Mouse (Mus musculus): ENCODE measurements at regions not wholly inside any gene's neighbourhood (a gene's known extent, or its start where the extent isn't known, plus 50 kb on each side); places are given as distances from the start of the nearest gene placed in this dataset.

GRCm38 (mm10) chr15:24992665-24993324 is 420.8 kb downstream of the Basp1 start:
- peak; percentile 25 to 33 for DNase-seq (ENCODE audit: low spot score in 2 of 2)

DNA sequence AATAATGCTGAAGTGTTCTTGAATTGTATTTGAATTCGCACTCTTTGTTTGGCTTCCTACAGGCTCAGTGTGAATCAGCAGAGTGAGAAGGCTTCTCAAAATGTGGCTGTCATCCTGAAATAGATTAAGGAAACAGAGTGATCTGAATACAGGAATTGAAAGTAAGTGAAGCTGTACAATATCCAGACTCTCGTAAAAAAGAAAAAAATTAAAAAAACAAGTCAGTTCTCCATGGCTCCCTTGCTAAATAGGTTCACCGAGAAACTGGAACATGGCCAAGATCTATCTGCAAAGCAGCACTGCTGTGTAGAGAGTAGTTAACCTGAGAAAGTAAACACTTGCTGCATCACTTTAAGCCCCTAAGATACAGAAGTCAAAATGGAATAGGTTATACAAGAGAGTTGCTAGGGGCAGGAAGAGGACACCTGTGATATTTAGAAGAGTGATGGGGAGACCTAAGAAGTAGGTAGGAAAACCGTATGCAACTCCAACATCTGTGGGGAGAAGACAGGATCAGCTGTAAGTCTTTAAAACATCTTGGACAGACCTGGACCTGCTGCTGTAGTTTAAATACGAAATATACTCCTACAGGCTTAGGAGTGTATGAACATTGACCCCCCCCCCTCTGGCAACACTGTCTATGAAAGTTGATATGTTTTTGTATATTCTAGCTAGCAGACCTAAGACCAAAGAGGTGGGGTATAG is 423.3 kb downstream of the Basp1 start:
- DNase-seq (ENCODE audit: low spot score in 2 of 2) = peak in 1 of 2 experiments; percentile 22

- no peak for DNase-seq (ENCODE audit: low spot score in 2 of 2)
Observed at GRCm38 (mm10) chr15:24980841-24981240, 432.7 kb downstream of the Basp1 start.

DNA sequence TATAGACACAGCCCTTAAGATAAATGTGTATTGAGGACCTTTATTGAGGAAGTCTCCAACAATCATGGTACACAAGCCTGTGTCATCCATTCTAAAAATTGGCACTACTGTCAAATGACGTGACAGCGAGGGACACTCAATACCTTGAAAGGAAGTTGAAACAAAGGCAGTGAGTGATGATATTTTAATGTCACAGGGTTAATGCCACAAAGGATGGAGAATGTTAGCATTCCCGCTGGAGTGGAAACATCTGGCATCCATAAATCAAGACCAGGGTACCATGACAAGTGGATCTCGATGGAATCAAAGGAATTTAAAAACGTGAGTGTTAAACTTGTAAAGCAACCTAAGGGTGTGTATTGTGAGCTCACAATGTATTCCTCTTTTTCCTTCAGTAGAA is 441.5 kb downstream of the Basp1 start:
- DNase-seq (ENCODE audit: low spot score in 2 of 2) = no peak

DNA sequence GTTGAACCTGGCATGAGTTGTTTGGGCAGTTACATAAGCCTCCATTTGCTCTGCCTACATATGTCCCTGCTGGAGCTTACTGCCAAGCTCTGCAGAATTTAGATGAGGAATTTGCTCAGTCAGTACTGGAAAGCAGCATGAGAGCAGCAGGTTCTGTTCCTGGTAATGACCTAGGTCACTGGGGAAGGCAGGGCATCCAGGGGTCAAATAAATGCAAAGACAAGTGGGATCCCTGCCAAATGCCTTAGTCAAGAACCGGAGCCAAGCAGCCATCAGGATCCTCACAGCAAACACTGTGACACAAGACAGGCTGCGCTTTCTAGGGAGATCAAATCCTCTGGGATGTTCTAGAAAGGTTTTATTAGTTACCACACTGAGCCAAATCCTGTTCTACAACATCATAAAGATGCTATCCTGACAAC is 444.2 kb downstream of the Basp1 start:
- peak in 1 of 2 experiments; percentile 16 for DNase-seq (ENCODE audit: low spot score in 2 of 2)

- DNase-seq (ENCODE audit: low spot score in 2 of 2) = no peak
Observed at GRCm38 (mm10) chr15:24968636-24969317, 444.8 kb downstream of the Basp1 start.

DNA sequence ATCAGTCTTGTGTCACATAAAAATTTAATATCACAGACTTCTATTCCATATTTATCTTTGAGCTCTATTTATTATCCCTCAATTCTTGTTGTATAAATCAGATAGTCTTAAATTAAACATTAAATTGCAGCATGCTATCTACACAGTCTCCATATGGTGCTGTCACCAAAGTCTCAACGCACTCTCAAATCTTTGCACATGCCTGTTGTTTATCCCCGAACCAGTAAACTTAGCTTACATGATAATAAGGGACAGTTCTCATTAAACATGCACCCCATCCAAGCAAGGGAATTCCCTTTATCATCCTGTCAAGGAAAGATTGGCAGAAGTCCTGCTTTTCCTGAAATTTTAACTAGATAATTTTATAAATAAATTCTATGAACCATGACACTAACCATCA is 483.8 kb downstream of the Basp1 start:
- DNase-seq (ENCODE audit: low spot score in 2 of 2) = no peak

GRCm38 (mm10) chr15:24911866-24912265 is 501.7 kb downstream of the Basp1 start:
- no peak for DNase-seq (ENCODE audit: low spot score in 2 of 2)

DNA sequence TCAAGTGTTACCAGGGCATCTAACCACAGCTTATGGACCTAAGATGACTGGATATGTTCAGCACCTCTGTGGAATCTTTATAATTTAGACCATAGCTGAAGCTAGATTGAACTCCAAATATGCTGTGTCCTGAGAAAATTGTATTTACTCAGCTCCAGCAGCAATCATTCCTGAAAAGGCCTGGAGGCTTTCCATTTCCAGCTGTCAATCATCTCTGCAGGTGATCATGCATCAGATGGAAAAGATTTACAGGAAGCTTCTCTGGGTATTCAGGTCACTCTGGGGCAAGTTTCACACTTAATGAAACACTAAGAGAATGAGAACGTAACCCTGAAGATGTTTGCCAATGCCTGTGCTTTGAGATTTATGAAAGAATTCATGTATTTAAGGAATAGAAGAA is 502.1 kb downstream of the Basp1 start:
- no peak for DNase-seq (ENCODE audit: low spot score in 2 of 2)

DNA sequence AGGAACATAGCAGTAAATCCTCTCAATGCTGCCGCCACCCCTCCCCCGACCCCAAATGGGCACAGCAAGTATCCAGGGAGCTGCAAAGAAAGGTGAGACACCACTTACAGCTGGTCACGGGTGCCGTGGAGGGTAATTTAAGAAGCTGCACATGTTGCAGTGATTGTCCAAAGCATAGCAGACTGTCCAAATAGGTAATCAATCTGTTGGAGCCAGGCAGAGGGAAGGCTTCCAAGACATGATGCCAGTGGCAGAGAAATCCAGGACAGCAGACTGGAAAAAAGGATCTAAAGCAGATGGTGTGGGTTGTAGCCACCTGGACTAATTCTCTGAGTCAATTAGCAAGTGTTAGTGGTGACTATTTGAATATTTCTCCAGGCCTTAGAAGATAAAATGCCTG is 506.6 kb downstream of the Basp1 start:
- peak; percentile 45 to 78 for DNase-seq (ENCODE audit: low spot score in 2 of 2)

DNA sequence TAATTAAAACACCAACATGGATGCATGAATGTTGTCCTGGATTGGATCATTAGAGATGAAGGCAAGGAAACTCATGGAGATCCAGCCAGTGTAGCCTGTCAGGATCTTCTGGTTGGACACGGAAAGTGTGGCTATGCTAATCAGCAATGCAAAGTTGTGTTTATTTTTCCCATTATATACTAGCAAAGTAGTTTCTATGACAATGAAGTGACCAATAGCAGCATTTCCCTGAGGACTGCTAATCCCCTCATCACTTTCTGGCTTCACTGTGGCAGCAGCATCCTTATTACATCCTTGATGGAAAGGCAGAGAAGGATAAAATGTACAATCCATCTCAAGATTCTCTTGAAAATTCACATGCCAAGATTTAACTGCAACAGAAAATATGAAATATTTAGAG is 534.7 kb downstream of the Basp1 start:
- no peak for DNase-seq (ENCODE audit: low spot score in 2 of 2)

- DNase-seq (ENCODE audit: low spot score in 2 of 2) = peak in 1 of 2 experiments; percentile 46
Observed at GRCm38 (mm10) chr15:24877711-24878598, 535.6 kb downstream of the Basp1 start.

DNA sequence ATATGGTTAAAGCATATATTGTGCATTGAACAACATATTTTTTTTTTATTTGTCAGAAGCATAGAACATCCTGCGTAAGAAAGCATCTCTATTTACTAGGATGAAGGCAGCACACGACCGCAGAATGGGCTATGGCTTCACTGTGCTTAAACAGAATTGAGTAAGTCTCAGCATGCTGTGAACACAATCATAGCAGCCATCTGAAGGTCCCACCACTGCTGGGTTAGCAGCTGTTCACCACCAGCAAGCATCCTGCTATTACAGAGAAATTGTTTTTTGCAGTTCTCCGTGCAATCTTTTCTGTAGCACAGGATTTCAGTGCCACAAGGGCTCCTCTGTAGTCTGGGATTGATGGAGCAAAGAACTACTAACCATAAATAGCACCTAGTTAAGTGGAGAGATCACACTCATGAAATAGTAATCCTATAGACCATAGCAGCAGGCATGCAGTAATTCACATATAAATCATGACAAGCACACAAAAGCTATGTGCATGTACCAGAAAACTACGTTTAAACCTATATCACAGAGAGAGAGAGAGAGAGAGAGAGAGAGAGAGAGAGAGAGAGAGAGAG is 537.3 kb downstream of the Basp1 start:
- peak; percentile 10 to 21 for DNase-seq (ENCODE audit: low spot score in 2 of 2)

GRCm38 (mm10) chr15:24840271-24840670 is 573.3 kb downstream of the Basp1 start:
- DNase-seq (ENCODE audit: low spot score in 2 of 2) = no peak

GRCm38 (mm10) chr15:24838390-24838789 is 575.2 kb downstream of the Basp1 start:
- DNase-seq (ENCODE audit: low spot score in 2 of 2) = no peak

GRCm38 (mm10) chr15:24827881-24828280 is 585.7 kb downstream of the Basp1 start:
- DNase-seq (ENCODE audit: low spot score in 2 of 2) = no peak

- no peak for DNase-seq (ENCODE audit: low spot score in 2 of 2)
Observed at GRCm38 (mm10) chr15:24827259-24827658, 586.3 kb downstream of the Basp1 start.

GRCm38 (mm10) chr15:24796836-24797235 is 616.7 kb downstream of the Basp1 start:
- DNase-seq (ENCODE audit: low spot score in 2 of 2) = peak in 1 of 2 experiments; percentile 7

GRCm38 (mm10) chr15:24793381-24793780 is 620.2 kb downstream of the Basp1 start:
- DNase-seq (ENCODE audit: low spot score in 2 of 2) = no peak

DNA sequence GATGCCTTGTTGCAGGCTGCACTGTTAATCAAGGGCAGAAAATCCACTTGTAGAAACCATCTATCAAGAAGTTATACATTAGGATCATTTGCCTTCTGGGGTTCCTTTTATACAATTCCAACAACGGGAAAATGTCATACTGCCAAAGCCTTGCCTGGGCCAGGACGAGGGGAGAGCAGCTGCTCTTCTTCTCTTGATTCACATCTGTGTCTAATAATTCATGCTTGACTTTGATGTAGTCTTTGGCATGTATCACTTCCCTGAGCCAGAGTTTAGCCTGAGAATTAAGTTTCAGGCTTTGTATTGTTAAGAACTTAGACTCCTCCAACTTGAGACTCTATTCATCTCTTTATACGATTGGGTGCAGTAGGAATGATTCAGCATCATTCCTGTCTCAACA is 627.2 kb downstream of the Basp1 start:
- DNase-seq (ENCODE audit: low spot score in 2 of 2) = no peak

DNA sequence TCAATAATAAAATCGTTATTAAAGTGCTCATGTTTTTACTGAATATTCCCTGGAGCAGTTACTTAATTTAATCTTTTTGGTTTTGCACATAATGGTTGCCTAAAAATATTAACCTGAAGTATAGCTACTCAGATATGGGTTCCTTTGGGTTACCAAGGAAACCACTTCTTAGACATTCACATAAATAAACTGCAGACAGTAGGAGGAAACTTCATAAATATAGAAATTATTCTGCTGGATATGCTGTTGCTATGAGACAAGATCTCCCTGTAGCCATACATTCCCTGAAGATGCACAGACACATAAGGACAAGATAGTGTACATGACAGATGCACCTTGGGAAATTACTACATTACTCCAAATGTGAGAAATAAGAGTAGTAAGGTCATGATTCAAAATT is 635.3 kb downstream of the Basp1 start:
- no peak for DNase-seq (ENCODE audit: low spot score in 2 of 2)
